Mouse (Mus musculus): ENCODE measurements at regions not wholly inside any gene's neighbourhood (a gene's known extent, or its start where the extent isn't known, plus 50 kb on each side); places are given as distances from the start of the nearest gene placed in this dataset.
A peak's percentile ranks its signal among the peaks of the same experiment; 100 is the strongest.

GRCm38 (mm10) chr10:110534387-110534786 is 78.4 kb upstream of the Nav3 start:
- no peak for DNase-seq

- no peak for DNase-seq
Measured at GRCm38 (mm10) chr10:110542712-110543111, 86.7 kb upstream of the Nav3 start.

- peak; percentile 7 to 9 for DNase-seq
Measured at GRCm38 (mm10) chr10:110548391-110548790, 92.4 kb upstream of the Nav3 start.

- no peak for DNase-seq
Measured at GRCm38 (mm10) chr10:110553954-110554353, 98.0 kb upstream of the Nav3 start.

GRCm38 (mm10) chr10:110556326-110556883 is 100.4 kb upstream of the Nav3 start:
- no peak for DNase-seq

GRCm38 (mm10) chr10:110563057-110563456 is 107.1 kb upstream of the Nav3 start:
- DNase-seq: no peak

- no peak for DNase-seq
Measured at GRCm38 (mm10) chr10:110563571-110563970, 107.6 kb upstream of the Nav3 start.

GRCm38 (mm10) chr10:110566260-110567050 is 110.5 kb upstream of the Nav3 start:
- DNase-seq: no peak

- no peak for DNase-seq
Measured at GRCm38 (mm10) chr10:110570465-110570864, 114.5 kb upstream of the Nav3 start.

- no peak for DNase-seq
Measured at GRCm38 (mm10) chr10:110571179-110571578, 115.2 kb upstream of the Nav3 start.

- DNase-seq: no peak
Measured at GRCm38 (mm10) chr10:110573530-110573929, 117.5 kb upstream of the Nav3 start.

GRCm38 (mm10) chr10:110586029-110586428 is 130.0 kb upstream of the Nav3 start:
- no peak for DNase-seq

GRCm38 (mm10) chr10:110586507-110586906 is 130.5 kb upstream of the Nav3 start:
- no peak for DNase-seq

GRCm38 (mm10) chr10:110587529-110587928 is 131.5 kb upstream of the Nav3 start:
- no peak for DNase-seq

GRCm38 (mm10) chr10:110600352-110600853 is 144.4 kb upstream of the Nav3 start:
- no peak for DNase-seq

- no peak for DNase-seq
Measured at GRCm38 (mm10) chr10:110610336-110610735, 134.9 kb upstream of the E2f7 start.

GRCm38 (mm10) chr10:110617004-110617403 is 128.2 kb upstream of the E2f7 start:
- DNase-seq: no peak

- DNase-seq: no peak
Measured at GRCm38 (mm10) chr10:110619193-110619592, 126.0 kb upstream of the E2f7 start.

GRCm38 (mm10) chr10:110625644-110626043 is 119.6 kb upstream of the E2f7 start:
- no peak for DNase-seq

- DNase-seq: no peak
Measured at GRCm38 (mm10) chr10:110640406-110640805, 104.8 kb upstream of the E2f7 start.

- DNase-seq: no peak
Measured at GRCm38 (mm10) chr10:110642065-110642690, 103.1 kb upstream of the E2f7 start.

GRCm38 (mm10) chr10:110647603-110648002 is 97.6 kb upstream of the E2f7 start:
- DNase-seq: no peak

GRCm38 (mm10) chr10:110650107-110650506 is 95.1 kb upstream of the E2f7 start:
- DNase-seq: no peak

GRCm38 (mm10) chr10:110650851-110651250 is 94.4 kb upstream of the E2f7 start:
- no peak for DNase-seq
